Mouse (Mus musculus) kidney, postnatal 4 days (tissue): ENCODE measurements around the gene Rmi1.
"Not testable (repeated sequence)": the region's sequence is repeated elsewhere in the genome, so short reads cannot be mapped to it uniquely, and the experiment has no call there.

ENCODE experiments used
- DNase-seq, 2 experiments: peaks; one replicate each; pipeline ENCODE4 v3.0.0; 2021; ENCODE audit warnings: mixed read lengths in 2 of 2

Rmi1 gene

DNA sequence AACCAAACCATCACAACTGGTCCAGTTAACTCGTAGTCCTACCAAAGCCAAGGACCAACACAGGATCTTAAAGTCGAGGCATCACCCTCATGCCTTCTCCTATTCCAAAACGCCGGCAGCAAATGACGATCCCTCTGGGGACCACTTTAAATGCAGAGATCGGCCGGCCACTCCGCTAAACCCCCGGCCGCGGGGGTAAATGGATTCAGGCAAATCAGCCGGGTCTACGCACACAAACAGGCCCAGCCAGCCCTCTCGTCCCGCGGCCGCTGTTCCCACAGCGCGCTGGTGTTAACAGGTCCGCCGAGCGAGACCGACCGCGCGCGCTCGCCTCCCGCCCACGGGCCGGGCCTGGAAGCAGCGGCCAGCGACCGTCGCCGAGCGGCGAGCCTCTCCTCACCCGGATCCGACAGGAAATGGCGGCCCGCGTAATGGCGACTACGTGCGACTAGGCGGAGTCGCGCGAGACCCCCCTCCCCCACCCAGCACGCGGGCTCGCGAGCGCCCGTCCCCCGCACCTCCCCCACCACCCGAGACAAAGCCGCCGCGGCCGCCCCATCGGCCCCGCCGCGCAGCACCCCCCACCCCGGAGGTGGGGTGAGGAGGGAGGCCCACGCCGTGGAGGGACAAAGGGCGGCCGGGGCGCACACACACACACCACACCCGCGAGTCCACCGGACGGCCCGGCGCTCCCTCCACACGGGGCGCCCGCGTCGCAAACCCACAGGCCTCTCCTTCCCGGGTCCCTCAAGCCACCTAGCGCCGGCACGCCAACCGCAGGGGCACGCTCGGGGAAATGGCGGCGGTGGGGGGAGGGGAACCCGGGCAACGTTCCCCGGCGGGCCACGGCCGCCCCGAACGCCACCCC is 679 bp upstream of the Rmi1 start:
- peak; percentile 87 to 93 for DNase-seq

DNA sequence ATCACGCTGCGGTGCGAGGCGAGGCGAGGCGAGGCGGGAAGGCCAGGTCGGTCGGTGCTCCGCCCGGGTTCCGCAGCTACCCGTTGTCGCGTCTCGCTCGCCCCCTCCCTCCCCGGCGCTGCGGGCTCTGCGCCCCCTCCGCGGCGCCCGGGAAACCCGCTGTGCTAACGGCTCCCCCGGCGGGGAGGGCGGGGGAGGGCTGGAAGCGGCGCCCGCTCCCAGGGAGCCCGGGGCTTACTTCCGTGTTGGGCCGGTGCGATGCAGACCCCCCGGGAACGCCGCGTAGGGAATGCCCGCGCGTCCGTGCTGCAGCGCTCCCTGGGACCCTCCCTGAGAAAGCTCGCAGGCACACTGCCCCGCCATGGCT is 679 bp downstream of the Rmi1 start:
- DNase-seq, result no peak

DNA sequence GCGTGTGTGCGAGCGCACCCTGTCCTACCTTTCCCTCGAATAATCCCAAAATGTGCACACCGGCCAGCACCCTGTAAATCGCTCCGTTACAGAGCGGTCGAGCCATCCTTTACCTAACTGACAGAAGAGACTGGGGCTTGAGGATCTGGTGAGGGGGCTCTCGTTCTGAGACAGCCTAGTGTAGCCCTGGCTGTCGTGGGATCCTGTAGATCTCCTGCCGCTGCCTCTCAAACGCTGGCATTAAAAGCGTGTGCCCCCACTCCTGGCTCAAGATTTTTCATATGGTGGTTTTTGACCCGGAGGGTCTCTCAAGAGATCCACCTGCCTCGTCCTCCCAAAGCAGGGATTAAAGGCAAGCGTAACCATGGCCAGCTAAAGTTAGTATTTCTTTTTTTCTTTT is 1.2 kb downstream of the Rmi1 start, which contains the start of gene Hnrnpk:
Gene Hnrnpk, minus strand, starts transcription at position 101 of the 400 bp plus-strand sequence.
- not testable (repeated sequence) for DNase-seq

DNA sequence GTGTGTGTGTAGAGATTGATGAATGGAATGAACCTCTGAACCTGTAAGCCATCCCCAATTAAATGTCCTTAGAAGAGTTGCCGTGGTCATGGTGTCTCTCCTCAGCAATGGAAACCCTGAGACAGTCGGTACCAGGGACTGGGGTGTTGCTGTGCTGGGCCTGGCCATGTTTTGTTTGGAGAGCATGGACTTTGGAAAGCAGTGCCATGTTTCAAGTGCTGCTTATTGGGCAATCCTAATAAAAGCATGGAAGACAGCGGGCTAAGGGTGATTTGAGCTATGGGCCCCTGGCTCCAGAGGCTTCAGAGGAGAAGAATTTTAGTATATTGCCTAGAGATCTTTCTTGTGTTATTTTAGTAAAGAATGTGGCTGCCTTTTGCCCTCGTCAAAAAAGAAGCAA is 9.0 kb downstream of the Rmi1 start:
- DNase-seq, result no peak

DNA sequence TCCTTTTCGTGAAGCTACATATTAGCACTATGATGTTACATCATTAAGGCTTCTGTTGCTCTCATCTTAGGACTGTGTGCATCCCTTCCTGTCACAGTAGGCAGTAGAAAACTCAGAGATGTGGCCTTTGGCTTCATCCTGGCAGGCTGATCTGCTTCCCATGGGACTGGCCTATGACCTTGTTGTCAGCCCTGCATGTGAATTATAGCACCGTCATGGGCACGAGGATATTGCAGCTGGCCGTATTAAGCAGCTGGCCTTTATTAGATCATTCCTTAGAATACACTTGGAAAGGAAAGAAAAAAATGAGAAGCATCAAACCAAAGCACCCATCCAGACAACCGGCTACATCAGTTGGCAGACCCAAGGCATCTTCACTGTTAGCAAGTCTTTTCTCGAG is 13.3 kb downstream of the Rmi1 start:
- DNase-seq, result peak; percentile 36 to 52

DNA sequence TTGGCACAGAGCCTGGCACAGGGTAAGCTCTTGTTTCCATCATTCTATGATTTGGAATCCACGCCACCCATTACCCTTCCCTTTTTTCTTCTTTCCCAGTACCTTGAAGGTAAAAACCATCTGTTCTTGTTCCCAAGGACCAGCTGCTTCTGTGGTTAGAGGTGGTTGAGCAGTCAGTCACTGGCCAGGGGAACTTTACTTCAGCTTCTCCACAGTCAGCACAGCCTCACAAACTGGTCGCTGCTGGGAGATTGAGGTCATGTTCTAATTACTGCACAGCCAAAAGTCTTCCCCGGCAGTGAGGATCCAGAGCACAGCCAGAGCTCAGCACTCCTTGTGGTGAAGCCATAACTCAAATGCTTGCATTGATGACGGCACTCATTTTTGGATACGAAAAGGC is 13.8 kb downstream of the Rmi1 start:
- no peak for DNase-seq

DNA sequence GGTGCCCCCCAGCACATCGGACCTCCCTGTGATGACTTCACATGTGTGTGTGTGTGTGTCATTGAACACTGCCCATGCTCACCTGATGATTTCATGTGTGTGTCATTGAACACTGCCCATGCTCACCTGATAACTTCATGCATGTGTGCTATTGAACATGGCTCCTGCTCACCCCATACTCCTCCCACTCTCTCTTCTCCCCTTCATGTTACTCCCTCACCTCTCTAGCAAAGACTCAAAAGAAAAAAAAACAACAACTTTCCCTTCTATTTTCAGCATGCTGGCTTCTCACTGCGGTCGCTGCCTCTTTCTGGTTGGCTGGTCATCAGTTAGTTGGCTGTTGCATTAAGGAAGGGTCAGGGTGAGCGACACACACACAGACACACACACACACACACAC is 16.6 kb downstream of the Rmi1 start:
- peak in 1 of 2 experiments; percentile 17 for DNase-seq

DNA sequence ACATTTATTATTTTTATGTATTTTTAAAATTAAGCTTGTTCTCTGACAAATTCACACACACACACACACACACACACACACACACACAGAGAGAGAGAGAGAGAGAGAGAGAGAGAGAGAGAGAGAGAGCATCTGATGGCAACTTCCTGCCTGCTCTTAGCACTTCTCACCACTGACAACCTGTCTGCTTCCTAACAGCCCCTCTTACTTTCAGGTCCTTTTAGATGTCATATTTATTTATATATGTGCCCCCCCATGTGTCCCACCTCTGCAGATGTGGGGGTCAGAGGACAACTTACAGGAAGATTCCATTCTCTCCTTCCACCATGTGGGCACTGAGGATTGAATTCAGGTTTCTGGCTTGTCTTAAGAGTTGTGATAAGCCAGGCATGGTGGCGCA is 17.2 kb downstream of the Rmi1 start:
- DNase-seq, result no peak

DNA sequence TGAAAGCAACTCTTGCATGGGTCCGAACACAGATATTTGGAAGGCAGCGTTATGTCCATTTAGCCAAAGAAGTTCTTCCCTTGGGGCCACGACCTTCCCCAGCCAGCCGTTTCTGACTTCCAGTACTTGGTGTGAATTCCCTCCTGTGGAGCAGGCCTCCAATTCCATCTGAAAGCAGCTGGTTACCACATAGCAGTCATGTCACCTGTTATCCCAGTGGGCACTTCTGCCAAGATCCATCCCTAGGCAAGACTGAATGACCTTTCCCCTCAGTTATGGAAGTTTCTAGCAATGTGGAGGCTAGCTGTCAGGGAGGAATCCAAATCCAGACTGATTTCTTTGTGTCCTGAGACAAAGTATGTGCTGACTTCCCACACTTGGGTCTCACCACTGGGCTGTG is 19.0 kb downstream of the Rmi1 start:
- DNase-seq, result no peak

DNA sequence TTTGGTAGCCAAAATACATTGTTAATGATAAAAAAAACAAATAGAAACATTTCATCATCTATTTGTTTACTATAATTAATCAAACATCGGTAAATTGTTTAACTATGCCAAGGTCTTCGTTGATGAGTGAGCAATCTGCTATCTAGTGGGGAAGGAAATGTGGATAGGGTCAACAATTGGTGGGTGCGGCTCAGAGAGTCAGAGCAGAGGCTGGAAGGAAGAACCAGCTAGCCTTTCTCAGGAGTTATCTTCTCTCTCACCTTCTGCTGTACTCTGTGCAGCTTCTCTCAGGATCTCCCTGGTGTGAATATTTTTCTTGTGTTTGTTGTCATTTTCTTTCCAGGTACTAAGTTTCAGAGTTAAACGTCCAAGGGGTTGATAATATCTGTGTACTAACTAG is 20.2 kb downstream of the Rmi1 start:
- DNase-seq, result no peak

DNA sequence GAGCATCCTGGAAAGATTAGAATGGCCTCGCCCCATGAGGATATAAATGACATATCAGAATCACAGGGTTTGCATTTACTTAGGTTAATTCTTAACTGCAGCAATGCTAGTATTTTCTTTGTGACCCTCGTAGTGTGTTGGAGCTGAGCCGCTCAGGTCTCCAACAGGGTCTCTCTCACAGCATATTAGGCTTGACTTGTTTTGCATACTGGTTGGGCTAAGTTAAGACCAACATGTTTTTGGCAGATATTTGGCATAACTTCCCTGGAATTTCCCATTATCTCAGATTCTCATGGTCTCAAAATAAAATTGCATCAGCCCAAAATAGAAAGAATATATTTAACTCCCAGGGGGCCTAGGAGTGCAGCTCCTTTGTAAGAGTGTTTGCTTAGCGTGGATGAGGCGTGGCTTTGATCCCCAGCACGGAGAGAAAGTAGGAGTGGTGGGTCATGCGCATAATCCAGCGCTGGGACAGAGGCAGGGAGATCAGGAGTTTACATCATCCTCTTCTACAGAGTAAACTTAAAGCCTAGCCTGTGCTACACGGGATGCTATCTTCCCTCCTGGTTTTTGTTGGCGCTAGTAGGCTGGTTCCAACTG is 21.1 kb downstream of the Rmi1 start:
- peak in 1 of 2 experiments; percentile 22 for DNase-seq

DNA sequence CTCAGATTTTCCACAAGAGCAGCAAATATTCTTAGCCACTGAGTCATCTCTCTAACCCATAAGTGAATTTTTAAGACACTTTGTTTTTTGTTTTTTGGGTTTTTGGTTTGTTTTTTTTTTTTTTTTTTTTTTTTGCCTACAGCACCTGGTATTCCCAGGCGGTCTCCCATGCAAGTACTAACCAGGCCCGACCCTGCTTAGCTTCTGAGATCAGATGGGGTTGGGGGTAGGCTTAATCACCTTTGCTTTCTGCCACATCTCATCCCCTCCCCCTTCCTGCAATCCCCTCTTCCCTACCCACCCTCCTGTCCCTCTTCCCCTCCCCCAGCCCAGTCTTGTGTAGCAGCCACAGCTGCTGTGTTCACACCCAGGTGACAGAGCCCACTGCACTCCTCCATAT is 37.7 kb downstream of the Rmi1 start:
- no peak for DNase-seq

DNA sequence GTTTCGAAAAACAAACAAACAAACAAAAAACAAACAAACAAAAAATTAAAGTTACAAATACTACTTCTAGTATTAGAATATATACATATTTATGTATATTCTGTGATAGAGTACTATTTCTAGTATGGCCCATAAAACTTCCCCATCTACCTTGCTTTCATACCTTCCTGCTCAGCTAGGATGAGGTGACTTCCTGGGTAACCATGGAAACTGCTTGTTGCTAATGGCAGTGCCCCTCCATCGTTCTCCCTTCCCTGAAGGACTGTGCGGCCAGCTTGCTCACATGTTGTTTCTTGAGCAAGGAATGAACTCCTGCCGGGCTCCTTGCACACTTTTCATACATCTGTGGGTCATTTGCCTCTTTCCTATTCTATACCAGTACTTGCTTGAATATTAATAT is 41.3 kb downstream of the Rmi1 start:
- DNase-seq, result no peak

DNA sequence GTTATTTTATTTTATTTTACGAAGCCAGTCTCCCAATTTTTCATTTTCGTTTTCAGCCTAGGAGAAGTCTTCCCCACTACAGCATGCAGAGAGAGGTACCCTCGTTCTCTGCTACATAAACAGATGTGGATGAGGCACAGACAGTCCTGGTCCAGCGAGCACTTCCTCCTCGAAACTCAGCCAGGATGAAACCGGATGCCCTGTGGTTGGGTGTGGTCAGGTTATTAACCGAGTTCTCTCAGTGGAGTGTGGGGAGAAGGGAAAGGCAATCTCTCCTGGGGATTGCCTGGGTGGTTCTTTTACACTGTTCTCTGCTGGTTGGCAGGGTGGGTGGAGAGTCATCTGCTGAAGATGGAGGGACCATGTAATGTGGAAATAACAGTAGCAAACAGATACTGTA is 41.7 kb downstream of the Rmi1 start:
- peak in 1 of 2 experiments; percentile 17 for DNase-seq

DNA sequence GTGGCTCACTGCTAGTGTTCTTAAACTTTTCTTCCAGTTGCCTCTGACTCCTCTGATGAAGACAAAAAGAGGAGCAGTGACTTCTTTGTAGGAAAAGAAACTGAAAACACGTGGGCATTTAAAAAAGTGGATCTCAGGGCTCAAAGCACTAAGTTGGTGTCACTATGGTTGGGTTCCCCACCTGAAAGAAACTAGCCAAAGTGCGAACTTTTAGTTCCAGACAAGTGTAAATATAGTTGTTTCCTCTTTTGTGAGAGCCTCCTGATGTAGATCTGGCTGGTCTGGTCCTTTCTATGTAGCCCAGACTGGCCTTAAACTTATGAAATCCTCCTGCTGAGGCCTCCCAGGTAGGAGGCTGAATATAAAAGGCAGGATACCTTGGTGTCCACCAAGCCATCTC is 44.5 kb downstream of the Rmi1 start:
- no peak for DNase-seq

DNA sequence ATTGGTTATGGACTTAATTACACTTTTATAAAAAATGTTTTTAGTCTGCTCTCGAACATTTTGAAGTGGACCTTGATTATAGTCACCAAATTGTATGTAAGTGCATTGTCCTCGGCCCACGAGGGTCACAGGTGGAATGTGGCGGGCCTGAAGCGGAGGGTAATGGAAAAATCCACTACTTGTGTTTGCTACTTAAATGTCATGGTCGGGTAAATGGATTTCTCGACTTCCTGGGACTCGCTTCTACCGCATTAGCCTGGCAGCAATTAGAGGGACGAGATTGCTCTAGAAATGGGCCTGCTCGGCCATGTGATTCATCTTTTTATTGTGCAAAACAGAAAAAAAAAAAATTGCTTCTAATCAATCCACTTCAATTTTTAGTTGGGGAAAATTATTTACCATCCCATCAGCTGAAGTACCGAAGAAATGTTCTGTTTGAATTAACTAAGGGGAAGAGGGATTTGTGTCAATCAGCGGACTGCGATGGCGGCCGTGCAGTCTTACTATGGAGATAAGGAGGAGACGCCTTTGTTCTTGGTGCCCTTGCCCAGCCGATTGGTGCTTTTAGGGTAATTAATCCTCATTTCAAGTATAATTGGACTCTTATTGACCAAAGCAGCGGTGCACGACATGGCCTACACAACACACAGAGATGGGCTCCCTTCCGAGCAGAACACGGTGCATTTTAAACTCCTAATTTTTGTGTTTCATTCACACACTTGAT is 48.6 kb downstream of the Rmi1 start:
- DNase-seq, result peak in 1 of 2 experiments; percentile 9

DNA sequence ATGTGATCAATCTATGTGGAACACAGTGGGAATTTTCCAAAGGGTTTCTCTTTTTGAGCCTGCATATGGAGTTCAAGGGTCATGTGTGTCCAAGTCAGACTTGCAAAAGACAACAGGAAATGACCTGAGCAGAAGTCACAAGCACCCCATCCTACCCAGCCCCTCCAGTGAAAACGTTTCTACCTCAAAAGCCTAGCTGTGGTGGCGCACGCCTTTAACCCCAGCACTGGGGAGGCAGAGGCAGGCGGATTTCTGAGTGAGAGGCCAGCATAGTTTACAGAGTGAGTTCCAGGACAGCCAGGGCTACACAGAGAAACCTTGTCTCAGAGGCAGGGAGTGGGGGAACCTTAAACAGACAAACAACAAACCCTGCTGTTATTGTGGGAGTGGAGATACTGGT is 50.2 kb downstream of the Rmi1 start:
- no peak for DNase-seq

DNA sequence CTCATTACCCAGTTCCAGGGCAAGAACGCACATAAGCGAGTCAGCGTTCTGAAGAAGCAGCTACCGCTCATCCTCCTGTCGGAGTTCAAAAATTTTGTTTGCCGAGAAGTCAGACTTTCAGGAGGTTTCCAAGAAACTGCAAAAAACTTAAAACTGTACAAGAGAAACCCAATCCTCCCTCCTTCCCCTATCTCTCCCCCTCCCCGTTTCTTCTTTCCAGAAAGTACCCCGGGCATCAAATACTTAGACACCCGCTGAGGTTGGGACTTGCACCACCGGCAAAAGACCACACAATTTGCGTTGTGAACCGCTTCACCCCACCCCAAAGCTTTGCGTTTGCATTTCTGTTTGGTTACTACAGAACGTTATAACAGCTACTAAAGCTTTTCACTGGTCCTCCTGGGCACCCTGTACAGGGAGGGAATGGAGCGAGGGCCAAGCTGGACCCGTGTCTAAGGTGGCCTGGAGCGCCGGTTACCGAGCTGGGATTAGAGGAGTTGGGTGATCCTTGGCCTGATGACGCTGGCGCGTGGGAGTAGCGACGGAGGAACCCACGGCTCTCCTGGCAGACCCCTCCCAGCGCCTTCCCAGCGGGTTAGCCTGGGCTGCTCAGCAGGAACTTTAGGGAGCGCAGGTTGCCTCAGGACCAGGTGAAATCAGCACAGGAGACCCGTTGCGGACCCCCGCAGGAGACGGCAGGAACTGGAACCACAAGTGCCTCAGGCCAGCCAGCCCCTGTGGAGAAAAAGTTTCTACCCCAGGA is 50.8 kb downstream of the Rmi1 start:
- DNase-seq, result peak; percentile 57 to 70

DNA sequence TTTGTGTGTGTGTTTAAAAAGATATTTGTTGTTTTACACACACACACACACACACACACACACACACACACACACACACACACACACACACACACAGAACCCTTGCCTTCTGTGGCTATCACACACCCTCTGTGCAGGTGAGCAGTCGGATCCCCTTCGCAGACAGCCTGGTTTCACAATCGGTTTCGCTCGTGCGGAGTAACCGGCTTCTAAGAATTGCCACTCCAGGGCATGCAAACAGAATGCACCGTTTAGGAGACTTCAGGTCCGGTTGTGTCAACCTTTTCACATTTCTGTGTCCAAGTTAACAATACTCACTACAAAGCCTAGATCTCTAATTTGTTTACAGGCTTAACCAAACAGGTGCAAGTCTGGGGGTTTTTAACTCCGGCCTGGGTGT is 51.5 kb downstream of the Rmi1 start:
- peak in 1 of 2 experiments; percentile 30 for DNase-seq

DNA sequence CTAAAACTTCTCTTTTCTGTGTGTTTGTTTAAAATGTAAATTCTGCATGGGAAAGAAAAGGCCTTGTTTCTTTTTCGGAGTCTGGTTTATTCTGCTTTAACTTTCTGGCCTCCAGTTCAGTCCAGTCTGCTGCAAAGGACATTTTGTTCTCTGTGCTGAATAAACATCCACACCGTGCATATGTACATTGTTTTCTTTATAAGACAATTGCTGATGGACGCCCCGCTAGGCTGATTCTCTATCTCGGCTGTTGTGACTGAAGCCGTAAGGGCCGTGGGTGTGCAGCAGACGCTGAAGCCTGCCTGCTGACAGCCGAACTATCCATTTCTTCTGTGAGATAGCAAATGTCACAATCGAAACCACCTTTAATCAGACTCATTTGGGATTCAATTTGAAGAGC is 54.5 kb downstream of the Rmi1 start:
- DNase-seq, result no peak

DNA sequence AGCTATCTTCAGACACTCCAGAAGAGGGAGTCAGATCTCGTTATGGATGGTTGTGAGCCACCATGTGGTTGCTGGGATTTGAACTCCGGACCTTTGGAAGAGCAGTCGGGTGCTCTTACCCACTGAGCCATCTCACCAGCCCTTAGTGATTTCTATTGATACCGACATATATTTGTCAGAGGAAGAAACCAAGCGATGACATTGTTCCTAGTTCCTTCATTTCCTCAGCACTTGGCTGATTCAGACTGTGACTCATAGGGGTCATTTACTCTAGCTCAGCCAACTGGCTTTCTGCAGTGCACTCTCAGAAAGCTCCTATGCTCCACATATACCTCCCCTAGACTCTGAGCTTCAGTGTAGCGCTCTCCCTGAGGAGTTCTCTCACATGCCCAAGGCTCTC is 56.8 kb downstream of the Rmi1 start:
- not testable (repeated sequence) for DNase-seq
